Mouse (Mus musculus): ENCODE data around the gene Hdac1.

GRCm38 (mm10) chr4:129541868-129542591 is 483 bp downstream of the Hdac1 start:
- no peak for TF ChIP-seq POLR2A (IDR thresholded peaks at IDR 0.05; ENCODE audit: low read depth, low read length)
- peak; percentile 21; the same call in 1 of the 2 replicates for TF ChIP-seq CTCF (IDR thresholded peaks at IDR 0.05; ENCODE audit: borderline replicate concordance, insufficient read depth, low read length)

Data from embryonic fibroblast, embryonic 13.5 days (primary cell).